Mouse (Mus musculus): ENCODE measurements at regions not wholly inside any gene's neighbourhood (a gene's known extent, or its start where the extent isn't known, plus 50 kb on each side); places are given as distances from the start of the nearest gene placed in this dataset.

DNA sequence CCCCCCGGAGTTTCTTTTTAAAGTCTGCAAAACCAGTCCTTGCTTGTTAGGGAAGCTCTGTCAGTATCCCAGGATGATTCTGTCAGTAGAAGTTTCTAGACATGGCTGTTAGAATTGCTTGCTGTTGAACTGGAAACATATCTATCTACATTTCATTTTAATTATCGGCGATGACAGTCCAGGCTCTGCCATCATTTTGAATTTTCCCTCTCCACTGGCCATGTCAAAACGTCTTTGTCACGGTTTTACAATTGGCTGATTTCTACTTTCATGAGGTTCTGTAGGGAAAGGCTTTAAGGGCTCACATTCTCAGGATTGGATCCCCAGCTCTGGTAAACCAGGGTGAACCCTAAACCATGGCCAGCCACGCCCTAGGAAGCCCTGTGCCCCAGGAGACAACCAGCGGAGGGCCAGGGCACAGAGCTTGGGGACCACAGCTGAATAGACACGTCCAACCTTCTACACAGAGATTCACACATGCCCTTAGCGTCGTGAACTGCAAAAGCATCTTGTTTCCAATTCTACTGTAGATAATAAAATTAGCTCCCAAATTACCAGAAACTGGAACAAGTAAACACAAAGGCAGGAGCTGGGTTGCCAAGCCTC lies 177.8 kb downstream of the Efcab1 start:
- TF ChIP-seq CTCF (IDR thresholded peaks at IDR 0.05; ENCODE audit: borderline replicate concordance, control insufficient read depth, extremely low read depth, insufficient read depth, low read length, poor library complexity) (no peak), POLR2A (IDR thresholded peaks at IDR 0.05; ENCODE audit: control insufficient read depth, extremely low read depth, insufficient read depth, low read length, poor library complexity) (no peak)
